Mouse (Mus musculus) left cerebral cortex, adult 9 months (tissue): ENCODE measurements around the gene Naa30.

ENCODE experiments used
- DNase-seq, 2 experiments: peaks; one replicate each; pipeline ENCODE4 v3.0.0; 2022; ENCODE audit warnings: low spot score in 2 of 2

The Naa30 gene

GRCm38 (mm10) chr14:49226471-49226870 is 54.4 kb downstream of the Naa30 start:
- no peak for DNase-seq

- DNase-seq = no peak
Observed at GRCm38 (mm10) chr14:49226986-49227385, 55.0 kb downstream of the Naa30 start.

DNA sequence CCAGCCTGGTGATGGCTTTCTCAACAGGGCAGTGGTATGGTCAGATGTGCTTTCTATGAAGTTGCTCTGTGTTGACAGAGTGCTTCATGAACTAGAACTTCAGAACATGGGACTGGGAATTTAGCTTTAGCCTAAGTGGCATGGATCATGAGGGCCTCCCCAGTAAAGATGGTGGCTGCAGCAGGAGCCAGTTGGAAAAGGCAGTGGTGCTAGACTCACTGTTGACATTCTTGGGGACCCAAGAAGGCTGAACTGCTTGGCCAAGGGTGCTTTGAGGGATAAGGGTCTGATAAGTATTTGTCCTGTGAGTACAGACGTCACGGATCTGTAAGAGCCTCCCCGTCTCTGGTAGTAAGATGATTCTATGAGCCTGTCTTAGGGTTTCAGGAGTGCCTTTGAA is 59.8 kb downstream of the Naa30 start:
- no peak for DNase-seq

DNA sequence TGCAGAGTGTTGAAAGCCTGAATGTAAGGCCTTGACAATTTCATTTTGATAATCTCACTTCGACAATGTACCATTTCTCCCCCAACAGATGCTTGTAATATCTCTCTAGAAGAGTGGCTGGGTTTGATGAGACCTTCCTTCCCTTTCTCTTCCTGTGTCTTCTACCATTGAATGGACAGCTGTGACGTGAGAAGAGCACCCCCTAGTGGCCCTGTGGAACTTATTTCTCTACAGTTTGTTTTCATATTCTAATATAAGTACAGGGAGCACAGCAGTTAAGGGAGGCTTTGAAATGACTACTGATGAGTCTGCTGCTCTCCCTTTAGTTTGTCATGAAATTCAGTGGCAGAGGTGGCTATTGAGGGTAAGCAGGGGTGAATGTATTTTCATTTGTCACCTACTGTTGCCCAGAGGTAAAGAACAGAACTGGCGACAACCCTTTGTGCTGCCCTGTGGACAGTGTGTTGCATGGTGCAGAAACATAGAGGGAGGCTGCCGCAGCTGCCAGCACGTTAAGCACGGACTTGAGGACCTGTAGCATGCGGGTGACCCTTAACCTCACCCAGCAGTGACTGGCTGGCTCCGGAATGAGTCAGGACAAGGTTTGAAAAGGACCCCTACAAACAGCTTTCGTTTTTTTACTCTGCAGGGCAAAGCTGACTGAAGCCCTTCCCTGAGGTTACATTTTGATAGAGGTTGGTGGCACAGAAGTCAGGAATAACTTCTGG is 62.9 kb downstream of the Naa30 start:
- peak in 1 of 2 experiments; percentile 23 for DNase-seq

GRCm38 (mm10) chr14:49238206-49238605 is 66.2 kb downstream of the Naa30 start:
- DNase-seq = peak in 1 of 2 experiments; percentile 75
